Mouse (Mus musculus) neutrophil, adult 5-6 weeks (primary cell): ENCODE measurements around the gene Sema4g. TPM values are rescaled to one million over a fixed set of nuclear protein-coding genes. Genes with fewer than 3 reads are reported as not detected.

Source experiments
- ATAC-seq: fragments of 151-379, 151-347 bp; 2 replicates; pipeline ENCODE4 v1.8.0; 2017; ENCODE audit warnings: mild to moderate bottlenecking, moderate TSS enrichment; ENCODE audit not compliant: insufficient number of reproducible peaks, poor library complexity, low FRiP score, severe bottlenecking; ENCODE audit errors: extremely low read depth
- total RNA-seq: library from RNA; stranded (forward); fragments of 200-1000 nt; gene quantifications from 2 replicates; pipeline ENCODE4 v1.2.3, GENCODE M21; 2017

The Sema4g gene
- 0.25 TPM in 1 of 2 replicates, not detected in the other for total RNA-seq

GRCm38 (mm10) chr19:44988831-44989566, at the start of gene Sema4g:
Gene Sema4g, plus strand, starts transcription at chr19:44989101.
- no peak for ATAC-seq

- no peak for ATAC-seq
Observed at GRCm38 (mm10) chr19:44959633-44960032, 29.3 kb upstream of the Sema4g start.

GRCm38 (mm10) chr19:44965978-44966377, 22.9 kb upstream of the Sema4g start:
- ATAC-seq, result no peak

GRCm38 (mm10) chr19:44968329-44968728, 20.6 kb upstream of the Sema4g start:
- ATAC-seq, result no peak

DNA sequence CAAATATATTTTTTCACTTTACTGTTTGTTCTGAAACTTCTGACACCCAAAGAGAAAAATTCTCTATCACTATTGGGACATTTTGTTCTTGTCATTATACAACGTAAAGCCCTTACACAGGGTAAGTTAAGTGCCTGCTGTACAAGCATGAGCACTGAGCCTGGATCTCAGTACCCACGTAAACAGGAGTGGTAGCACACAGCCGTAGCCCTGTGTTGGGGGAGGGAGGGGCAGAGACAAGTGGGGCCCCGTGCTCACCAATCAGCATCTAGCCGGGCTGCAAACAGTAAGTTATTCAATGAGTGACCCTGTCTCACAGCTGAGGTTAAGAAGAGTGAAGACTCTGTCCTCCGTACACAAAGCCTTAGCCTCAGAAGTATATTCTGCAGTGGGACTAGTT, 12.3 kb upstream of the Sema4g start:
- ATAC-seq, result no peak

GRCm38 (mm10) chr19:44977148-44977547, 11.8 kb upstream of the Sema4g start:
- ATAC-seq, result no peak

DNA sequence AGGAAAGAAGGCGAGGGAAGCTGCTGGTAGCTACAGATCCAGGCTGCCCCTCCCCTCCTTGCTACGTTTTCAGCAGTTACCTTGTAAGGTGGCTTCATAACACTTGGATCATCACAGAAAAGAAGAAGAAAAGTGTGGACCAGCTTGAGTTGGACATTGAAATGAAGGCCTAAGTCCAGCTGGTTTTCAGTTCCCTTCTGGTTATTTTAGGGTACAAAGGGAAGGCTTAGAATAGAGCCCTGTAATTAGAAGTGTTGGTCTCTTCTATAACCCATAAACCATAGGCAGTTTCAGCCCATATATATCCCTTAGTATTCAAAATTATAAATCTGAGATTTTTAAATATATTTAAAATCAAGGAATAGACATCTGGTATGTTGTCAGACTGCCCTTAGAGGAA, 8.1 kb upstream of the Sema4g start:
- no peak for ATAC-seq

DNA sequence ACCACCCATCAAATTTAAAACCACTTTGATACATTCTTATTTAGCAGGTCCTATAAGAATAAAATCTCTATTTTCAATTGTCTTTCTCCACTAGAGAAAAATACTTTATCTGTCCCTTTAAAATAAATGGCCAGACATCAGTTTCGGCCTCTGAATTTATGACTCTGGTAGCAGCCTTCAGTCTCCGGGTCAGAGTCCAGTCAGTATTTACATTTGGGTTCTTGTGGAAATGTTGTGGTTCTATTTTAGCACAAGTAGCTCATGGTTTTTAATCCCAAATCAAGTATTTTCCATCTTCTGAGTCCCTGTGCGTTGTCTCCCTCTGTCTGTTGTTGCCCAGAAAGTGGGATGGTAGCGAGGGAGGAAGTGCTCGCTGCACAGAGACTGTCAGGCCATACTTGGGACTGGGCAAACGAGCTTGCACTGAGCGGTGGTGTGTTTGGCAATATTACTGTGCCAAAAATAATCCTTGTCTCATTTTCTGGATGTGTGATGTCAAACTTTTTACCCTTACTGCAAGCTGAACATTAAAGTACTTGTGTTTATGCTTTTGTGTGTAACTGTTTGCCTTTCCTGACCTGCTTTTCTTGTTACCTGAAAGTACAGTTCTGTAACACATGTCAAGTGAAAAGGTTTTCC, 6.3 kb upstream of the Sema4g start:
- no peak for ATAC-seq

DNA sequence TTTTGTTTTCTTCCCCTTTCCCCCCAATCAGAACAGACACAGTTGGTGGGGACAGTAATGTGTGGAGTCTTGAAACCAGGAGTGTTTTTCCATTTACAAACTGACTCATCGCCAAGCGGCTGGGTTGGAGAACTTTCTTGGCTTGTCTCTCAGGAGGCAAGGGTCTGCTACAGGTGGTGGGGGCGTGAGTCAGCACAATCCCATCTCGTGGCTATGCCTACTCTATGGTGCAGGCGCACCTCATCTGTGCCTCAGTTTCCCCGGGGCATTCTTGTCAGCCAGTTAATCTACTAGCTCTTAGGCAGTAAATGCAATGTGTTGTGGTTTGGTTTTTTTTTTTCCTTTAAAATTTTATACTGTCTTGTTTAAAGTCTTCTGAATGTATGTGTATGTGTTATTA, 5.5 kb upstream of the Sema4g start:
- ATAC-seq, result no peak

GRCm38 (mm10) chr19:44984420-44984819, 4.5 kb upstream of the Sema4g start:
- ATAC-seq, result no peak

DNA sequence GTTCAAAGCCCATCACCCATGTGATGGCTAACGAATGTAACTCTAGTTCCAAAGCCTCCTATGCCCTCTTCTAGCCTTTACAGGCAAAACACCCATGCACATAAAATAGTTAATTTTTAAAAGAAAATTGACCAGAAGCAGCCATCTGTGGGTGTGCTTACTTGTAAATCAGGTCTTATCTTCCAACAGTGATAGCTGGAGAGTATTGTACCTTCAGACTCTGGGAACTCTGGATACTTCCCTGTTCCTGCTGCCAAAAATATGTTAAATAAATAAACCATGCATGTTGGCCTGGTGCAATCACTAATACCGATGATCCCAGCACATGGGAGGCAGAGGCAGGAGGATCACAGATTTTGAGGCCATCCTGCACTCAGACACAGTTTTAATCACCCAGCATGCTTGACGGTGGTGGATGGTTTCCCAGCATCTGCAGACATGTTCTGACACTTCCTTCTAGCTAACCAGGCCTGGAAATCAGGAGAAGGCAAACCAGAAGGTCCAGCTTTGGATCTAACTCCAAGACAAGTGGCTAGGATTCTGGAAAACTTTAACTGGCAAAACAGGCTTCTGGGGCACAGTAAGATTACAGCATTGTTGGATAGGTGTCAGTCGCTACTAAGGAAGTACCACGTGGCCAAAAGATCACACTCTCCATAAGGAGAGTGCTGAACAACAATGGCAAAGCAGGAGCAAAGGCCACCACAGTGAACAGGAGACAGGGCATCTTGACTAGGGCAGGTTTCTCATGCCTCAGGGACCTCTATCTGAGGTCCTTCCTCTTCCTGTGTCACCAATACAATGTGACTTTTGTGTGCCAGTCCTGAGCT, 3.5 kb upstream of the Sema4g start:
- ATAC-seq, result no peak

GRCm38 (mm10) chr19:44987004-44987403, 1.9 kb upstream of the Sema4g start:
- no peak for ATAC-seq

GRCm38 (mm10) chr19:44987851-44988250, 1.1 kb upstream of the Sema4g start:
- no peak for ATAC-seq

DNA sequence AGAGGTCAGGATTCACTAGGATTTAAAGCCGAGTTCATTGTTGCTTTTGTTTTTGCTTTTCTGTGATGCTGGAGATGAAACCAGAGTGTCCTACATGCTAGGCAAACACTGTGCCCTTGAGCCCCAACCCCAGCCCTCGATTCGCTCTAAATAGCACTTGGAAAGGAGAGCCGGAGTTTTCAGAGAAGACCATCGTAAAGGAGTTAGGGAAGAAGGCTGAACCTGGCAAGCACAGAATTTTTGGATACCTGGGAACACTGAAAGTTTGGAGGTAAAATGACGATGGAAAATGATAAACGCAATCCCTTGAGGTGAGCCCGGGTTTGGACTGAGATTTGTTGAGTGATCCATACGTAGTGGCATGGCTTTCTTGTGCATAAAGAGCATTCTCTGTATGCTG, 580 bp upstream of the Sema4g start:
- no peak for ATAC-seq

- ATAC-seq, result no peak
Observed at GRCm38 (mm10) chr19:44989567-44990495, 930 bp downstream of the Sema4g start.

- no peak for ATAC-seq
Observed at GRCm38 (mm10) chr19:44991031-44991430, 2.1 kb downstream of the Sema4g start.

DNA sequence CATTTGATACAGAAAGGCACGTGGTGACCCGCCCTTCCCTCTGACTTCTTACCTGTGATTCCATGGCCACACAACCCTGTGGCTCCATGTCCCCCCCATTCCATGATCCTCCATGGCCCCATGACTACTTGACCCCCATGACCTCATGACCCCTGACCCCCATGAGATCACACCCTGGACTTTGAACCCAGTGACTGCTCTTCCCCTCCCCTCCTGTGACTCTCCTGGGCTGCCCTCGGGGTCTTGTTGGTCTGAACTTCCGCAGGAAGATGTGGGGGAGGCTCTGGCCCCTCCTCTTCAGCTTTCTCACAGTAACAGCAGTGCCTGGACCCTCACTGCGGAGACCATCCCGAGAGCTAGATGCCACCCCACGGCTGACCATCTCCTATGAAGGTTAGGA, 3.3 kb downstream of the Sema4g start:
- no peak for ATAC-seq

DNA sequence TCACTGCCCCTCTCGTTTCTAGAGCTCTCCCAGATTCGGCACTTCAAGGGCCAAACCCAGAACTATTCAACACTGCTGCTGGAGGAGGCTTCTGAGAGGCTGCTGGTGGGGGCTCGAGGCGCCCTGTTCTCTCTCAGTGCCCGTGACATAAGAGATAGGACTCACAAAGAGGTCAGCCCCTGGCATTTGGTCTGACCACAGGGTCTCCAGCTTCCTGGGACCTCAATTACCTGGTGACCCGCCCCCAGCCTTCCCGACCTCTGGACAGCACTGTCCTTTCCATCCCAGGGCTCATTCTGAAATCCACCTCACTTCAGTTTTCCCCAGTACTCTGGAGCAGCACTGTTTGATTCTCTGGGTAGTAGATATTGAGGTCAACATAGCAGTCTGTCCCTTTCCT, 3.8 kb downstream of the Sema4g start:
- no peak for ATAC-seq

GRCm38 (mm10) chr19:44997786-44998185, 8.9 kb downstream of the Sema4g start:
- ATAC-seq, result no peak
